In the genomic region with DNA sequence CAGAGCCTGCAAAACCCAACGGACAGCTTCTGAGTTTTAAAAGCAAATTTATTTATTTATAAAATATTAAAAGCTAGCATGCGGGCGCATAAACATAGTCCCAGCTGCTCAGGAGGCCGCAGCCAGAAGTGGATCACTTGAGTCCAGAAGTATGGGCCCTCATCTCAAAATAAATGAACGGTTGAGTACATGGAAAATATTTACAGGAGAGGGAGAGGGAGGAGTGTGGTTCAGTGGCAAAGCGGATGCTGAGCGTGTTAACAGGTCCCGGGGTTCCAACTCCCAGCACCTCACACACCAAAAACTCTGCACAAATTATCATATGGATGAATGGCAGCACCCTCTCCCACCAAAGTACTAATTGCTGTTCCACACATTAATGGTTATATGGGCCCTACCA, we compare ENCODE assay signal across 24 mouse cellular contexts. TPM values are rescaled to one million over a fixed set of nuclear protein-coding genes. Genes with fewer than 3 reads are reported as not detected.
DNase-seq lines count a peak whose midpoint lies in the region; ATAC-seq and TF ChIP-seq lines count a peak whose summit lies in the region.
"Had no signal": no experiment of that assay in that cellular context is flagged by ENCODE, and none has a peak within 500 bp of the region (broad histone marks: within the 10 kb centered on the region; RNA-seq: fewer than 3 reads in every experiment).

No protein-coding gene starts in this region.

- 81% methylated on average over 8 of the region's 8 CpGs for WGBS in heart, adult 2 months
- 42% methylated on average over 8 of the region's 8 CpGs for WGBS in lung, embryonic 14.5 days

- no peak overlapping the region for H3K4me3 ChIP-seq in heart, adult 2 months
- H3K4me3 ChIP-seq in lung, embryonic 14.5 days (ENCODE audit: low read depth, low read length): no peak overlapping the region
- H3K4me3 ChIP-seq: embryonic facial prominence, embryonic 13.5 days; forebrain, embryonic 13.5 days; heart, embryonic 15.5 days had no signal

- H3K79me2 ChIP-seq in heart, adult 2 months (replicated peaks; ENCODE audit: control insufficient read depth, insufficient read depth, low read length): no peaks in the 10 kb centered on the region; the same call in none of the 2 replicates

- no peak for TF ChIP-seq POLR2A in heart, adult 2 months (IDR thresholded peaks at IDR 0.05; ENCODE audit: insufficient read depth, low read depth, low read length)

- H3K36me3 ChIP-seq in heart, adult 2 months (ENCODE audit: control insufficient read depth, insufficient read depth, low read length): no peaks in the 10 kb centered on the region
- H3K36me3 ChIP-seq in lung, embryonic 14.5 days (ENCODE audit: insufficient read depth): no peaks in the 10 kb centered on the region
- H3K36me3 ChIP-seq: embryonic facial prominence, embryonic 13.5 days; G1E; heart, embryonic 10.5 days; heart, embryonic 15.5 days; hindbrain, embryonic 10.5 days had no signal

- no peaks in the 10 kb centered on the region for H3K9me3 ChIP-seq in lung, embryonic 14.5 days (ENCODE audit: low read depth, low read length)
- H3K9me3 ChIP-seq: embryonic facial prominence, embryonic 13.5 days; forebrain, embryonic 13.5 days; heart, embryonic 10.5 days; heart, embryonic 15.5 days; hindbrain, embryonic 10.5 days had no signal

- ATAC-seq in lung, embryonic 14.5 days (ENCODE audit: insufficient read depth): no peak
- ATAC-seq: forebrain, embryonic 13.5 days; forebrain, postnatal 0 days had no signal

- DNase-seq in heart, adult 11 months: peak; percentile 83
- DNase-seq in heart, adult 2 months: no peak
- peak; percentile 35 for DNase-seq in lung, embryonic 14.5 days
- peak; percentile 76 for DNase-seq in lung, postnatal 25 days (ENCODE audit: low spot score)
- no peak for DNase-seq in gastrocnemius, postnatal 10 days
- DNase-seq in urinary bladder, postnatal 25 days (ENCODE audit: low spot score): no peak
- no peak for DNase-seq in right cerebral cortex, adult 18-20 months
- DNase-seq: adrenal gland, adult 8-10 months; B cell, adult 2 months; cerebellum, adult 11 months; cerebellum, postnatal 36 days; forebrain, postnatal 0 days; gastrocnemius, postnatal 25 days; heart, postnatal 14 days had no signal

- no peak overlapping the region for H3K9ac ChIP-seq in heart, adult 2 months (ENCODE audit: low read depth, low read length)
- H3K9ac ChIP-seq in lung, embryonic 14.5 days: no peak overlapping the region
- H3K9ac ChIP-seq: embryonic facial prominence, embryonic 13.5 days; forebrain, embryonic 13.5 days; forebrain, postnatal 0 days; heart, embryonic 15.5 days; hindbrain, embryonic 14.5 days had no signal

- peaks cover 4% of the 10 kb centered on the region; the same call in 1 of the 2 replicates for H3K4me1 ChIP-seq in heart, adult 2 months (ENCODE audit: control insufficient read depth, insufficient read depth, low read length)
- peaks cover 20% of the 10 kb centered on the region for H3K4me1 ChIP-seq in lung, embryonic 14.5 days (ENCODE audit: insufficient read depth)

- H3K27me3 ChIP-seq in heart, adult 2 months (ENCODE audit: control insufficient read depth, insufficient read depth, low read length): no peaks in the 10 kb centered on the region
- no peaks in the 10 kb centered on the region for H3K27me3 ChIP-seq in lung, embryonic 14.5 days (ENCODE audit: insufficient read depth, low read length)
- H3K27me3 ChIP-seq: embryonic facial prominence, embryonic 13.5 days; forebrain, embryonic 13.5 days had no signal

- no peak overlapping the region for H3K27ac ChIP-seq in heart, adult 2 months
- no peak overlapping the region for H3K27ac ChIP-seq in lung, embryonic 14.5 days (ENCODE audit: low read depth)
- H3K27ac ChIP-seq: embryonic facial prominence, embryonic 13.5 days; forebrain, embryonic 13.5 days; heart, embryonic 15.5 days; hindbrain, embryonic 14.5 days had no signal

- TF ChIP-seq EP300 in heart, adult 2 months (IDR thresholded peaks at IDR 0.05; ENCODE audit: insufficient read depth, low read depth, low read length): no peak

- intact Hi-C loops in heart, adult 2 months (cut with DNase I): no loop called here

- no peak overlapping the region for H3K4me2 ChIP-seq in lung, embryonic 14.5 days
- H3K4me2 ChIP-seq: heart, embryonic 15.5 days; hindbrain, embryonic 14.5 days had no signal

- no peak for TF ChIP-seq CTCF in heart, adult 2 months (IDR thresholded peaks at IDR 0.05)
- no peak for TF ChIP-seq CTCF in lung, embryonic 14.5 days (IDR thresholded peaks at IDR 0.05; ENCODE audit: low read depth)

RNA-seq across cellular contexts. Expression of gene Bcr, which starts 2.1 kb away (rescaled TPM):
- 1 to 10 TPM; 9.9 to 10.0 TPM for total RNA-seq in heart, adult 2 months (2021)
- polyA plus RNA-seq in heart, adult 2 months (2012; rRNA removed): 7.3 and 8.5 TPM in 2 replicates
- 10.9 and 11.5 TPM in 2 replicates for polyA plus RNA-seq in lung, embryonic 14.5 days (2014; fragmentation: Nextera tagmentation; extraction: Ambion mirVana)
- 1 to 10 TPM; 4.2 to 6.4 TPM for total RNA-seq in gastrocnemius, postnatal 10 days (2021)
- polyA plus RNA-seq: G1E had no signal

RNA-seq across cellular contexts. Expression of gene Rab36, which starts 21.5 kb away (rescaled TPM):
- total RNA-seq in heart, adult 2 months (2021): 1 to 10 TPM in 1 of 2 experiments, under 1 TPM in 1; 0.57 to 1.0 TPM
- polyA plus RNA-seq in heart, adult 2 months (2012; rRNA removed): 3.2 and 3.4 TPM in 2 replicates
- 12.8 and 14.8 TPM in 2 replicates for polyA plus RNA-seq in lung, embryonic 14.5 days (2014; fragmentation: Nextera tagmentation; extraction: Ambion mirVana)
- total RNA-seq in gastrocnemius, postnatal 10 days (2021): 1 to 10 TPM; 1.3 to 2.2 TPM
- polyA plus RNA-seq: G1E had no signal

RNA-seq across cellular contexts. Expression of gene Rsph14, which starts 25.9 kb away (rescaled TPM):
- total RNA-seq in heart, adult 2 months (2021): not detected
- 0.86 TPM in 1 of 2 replicates, not detected in the other for polyA plus RNA-seq in heart, adult 2 months (2012; rRNA removed)
- polyA plus RNA-seq in lung, embryonic 14.5 days (2014; fragmentation: Nextera tagmentation; extraction: Ambion mirVana): not detected in 2 replicates
- total RNA-seq in gastrocnemius, postnatal 10 days (2021): not detected
- total RNA-seq: gastrocnemius, adult 18-20 months; gastrocnemius, postnatal 25 days; granulocyte monocyte progenitor cell, adult 5-6 weeks; heart, postnatal 14 days had no signal
- polyA plus RNA-seq: CD4-positive, CD25-positive, alpha-beta regulatory T cell, adult 4 months; embryonic facial prominence, embryonic 13.5 days; G1E; heart, embryonic 10.5 days; heart, embryonic 15.5 days had no signal

Comparison
In these comparisons a context has a peak if more than half of its experiments do, and no peak if none do; other contexts are left out.
1. DNase-seq: peak in heart, adult 11 months (single experiment), lung, embryonic 14.5 days (single experiment) and lung, postnatal 25 days (single experiment); none in heart, adult 2 months (0 of 2), gastrocnemius, postnatal 10 days (single experiment), urinary bladder, postnatal 25 days (single experiment) and right cerebral cortex, adult 18-20 months (single experiment).